Mouse (Mus musculus) embryo, embryonic 11 days (tissue): ENCODE measurements at regions not wholly inside any gene's neighbourhood (a gene's known extent, or its start where the extent isn't known, plus 50 kb on each side); places are given as distances from the start of the nearest gene placed in this dataset.
A peak's percentile ranks its signal among the peaks of the same experiment; 100 is the strongest.

ENCODE experiments used
- DNase-seq: peaks from one replicate; pipeline ENCODE4 v3.0.0-alpha.2; 2015

DNA sequence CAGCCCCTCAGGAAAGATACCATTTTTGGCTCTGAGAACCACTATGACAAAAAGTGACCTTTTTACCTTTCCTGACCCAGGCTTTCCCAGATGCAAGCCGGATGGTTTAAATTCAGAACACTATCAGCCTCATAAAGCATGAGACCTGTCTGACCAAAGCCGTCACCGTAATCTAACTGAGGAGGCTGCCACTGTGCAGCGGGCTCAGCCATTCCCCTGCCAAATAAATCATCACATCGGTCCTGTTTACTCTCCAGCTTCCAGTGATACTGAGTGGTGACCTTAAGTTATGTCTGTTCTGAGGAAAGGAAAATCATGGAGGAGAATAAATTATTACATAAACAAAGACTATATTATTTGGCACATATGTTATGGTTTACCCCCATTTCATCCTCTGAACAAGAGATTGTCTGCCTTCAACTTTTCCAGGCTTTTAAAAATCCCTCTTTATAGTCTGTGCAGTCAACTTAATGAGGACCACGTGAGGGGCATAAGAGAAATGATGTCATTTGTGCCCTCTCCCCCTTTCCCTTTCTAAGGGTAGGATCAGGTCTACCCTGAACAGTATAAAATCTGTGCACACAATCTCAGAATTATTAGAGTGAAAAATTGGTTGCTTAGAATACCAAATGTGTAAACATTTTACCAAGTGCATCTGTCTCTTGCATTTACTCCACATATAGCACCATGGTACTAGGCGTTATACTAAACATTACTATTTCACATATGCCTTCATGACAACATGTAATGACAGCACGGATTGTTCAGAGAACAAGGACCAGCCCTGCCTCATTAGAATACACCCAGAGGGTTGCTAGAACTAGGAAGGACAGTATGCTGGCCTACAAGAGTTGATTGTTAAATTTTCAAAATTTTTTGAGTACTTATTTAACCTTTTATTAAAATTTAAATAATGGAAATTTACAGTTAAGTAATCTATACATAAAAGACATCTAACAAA, 401.9 kb upstream of the Xrcc4 start:
- peak; percentile 56 for DNase-seq

DNA sequence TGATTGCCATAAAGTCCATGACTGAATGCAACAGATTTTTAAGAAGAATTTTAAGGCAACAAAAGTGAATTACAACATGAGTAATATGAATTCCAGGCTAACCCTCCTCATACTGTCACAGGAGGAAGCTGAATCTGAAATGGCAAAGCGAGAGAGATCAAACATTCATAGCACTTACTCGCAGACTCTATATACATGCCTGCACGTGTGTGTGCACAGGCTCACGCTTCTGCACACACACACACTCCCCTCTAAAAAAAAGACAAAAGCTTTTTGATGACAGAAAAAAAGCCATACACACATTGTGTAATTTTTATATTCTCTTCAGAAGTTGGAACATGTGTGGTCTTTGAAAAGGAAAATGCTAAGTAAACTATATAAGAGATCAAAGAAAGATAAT, 391.1 kb upstream of the Xrcc4 start:
- DNase-seq = no peak

DNA sequence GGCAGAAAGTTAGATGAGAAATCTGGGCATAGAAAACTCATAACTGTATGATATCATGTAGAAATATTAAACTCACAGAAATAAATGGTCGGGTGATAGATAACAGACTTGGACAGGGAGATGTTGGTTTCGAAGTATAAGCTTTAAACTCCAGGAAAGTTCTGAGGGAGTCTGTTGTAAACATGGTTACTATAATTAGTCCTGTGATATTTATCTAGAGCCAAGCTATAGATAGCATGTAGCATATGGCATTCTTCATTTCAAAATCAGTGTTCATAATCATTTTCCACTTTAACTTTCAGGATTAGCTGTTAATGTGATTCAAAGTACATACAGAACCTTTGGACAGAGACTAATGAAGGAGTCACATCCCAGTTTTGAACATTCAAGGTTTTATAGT, 387.5 kb upstream of the Xrcc4 start:
- no peak for DNase-seq

- no peak for DNase-seq
Measured at GRCm38 (mm10) chr13:90474507-90474906, 385.1 kb upstream of the Xrcc4 start.

- DNase-seq = no peak
Measured at GRCm38 (mm10) chr13:90474053-90474452, 384.6 kb upstream of the Xrcc4 start.

- DNase-seq = no peak
Measured at GRCm38 (mm10) chr13:90473041-90473825, 383.8 kb upstream of the Xrcc4 start.

DNA sequence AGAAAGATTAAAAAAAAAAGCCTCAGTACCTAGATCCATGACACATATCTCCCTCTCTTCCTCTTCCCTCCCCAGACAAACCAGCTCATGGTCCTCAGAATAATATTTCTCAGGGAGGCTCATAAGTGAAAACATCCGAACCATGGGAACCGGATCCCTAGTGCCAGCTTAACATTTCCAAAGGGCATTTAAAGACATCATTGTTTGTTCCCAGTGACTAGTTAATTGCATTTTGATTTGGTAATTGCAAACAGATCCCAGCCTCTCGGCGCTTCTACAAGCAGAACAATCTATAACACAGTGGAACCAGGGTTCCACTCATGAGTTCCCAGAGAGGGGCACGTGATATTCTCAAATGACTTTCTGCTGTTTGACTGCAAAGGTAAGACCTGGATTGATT, 376.7 kb upstream of the Xrcc4 start:
- DNase-seq = peak; percentile 53

- no peak for DNase-seq
Measured at GRCm38 (mm10) chr13:90464051-90464450, 374.6 kb upstream of the Xrcc4 start.

- DNase-seq = no peak
Measured at GRCm38 (mm10) chr13:90463381-90463780, 374.0 kb upstream of the Xrcc4 start.

DNA sequence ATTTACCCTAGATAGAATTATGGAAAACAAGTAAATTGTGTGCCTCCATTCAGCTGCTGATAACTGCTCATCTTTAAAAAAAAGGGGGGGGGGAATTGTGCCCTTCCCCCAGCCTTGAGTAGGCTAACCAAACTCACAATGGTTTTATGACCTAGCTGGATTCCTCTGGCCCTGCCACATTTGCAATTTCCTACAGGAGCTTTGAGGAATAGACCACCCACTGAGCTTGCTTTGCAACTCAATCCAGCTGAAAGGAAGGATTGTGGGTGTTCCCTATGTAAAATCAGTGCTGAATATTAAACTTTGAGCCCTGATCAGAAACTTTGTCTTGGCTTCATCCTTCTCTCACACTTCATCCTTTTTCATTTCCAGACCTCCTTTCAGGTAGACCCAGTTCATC, 365.2 kb upstream of the Xrcc4 start:
- DNase-seq = no peak

DNA sequence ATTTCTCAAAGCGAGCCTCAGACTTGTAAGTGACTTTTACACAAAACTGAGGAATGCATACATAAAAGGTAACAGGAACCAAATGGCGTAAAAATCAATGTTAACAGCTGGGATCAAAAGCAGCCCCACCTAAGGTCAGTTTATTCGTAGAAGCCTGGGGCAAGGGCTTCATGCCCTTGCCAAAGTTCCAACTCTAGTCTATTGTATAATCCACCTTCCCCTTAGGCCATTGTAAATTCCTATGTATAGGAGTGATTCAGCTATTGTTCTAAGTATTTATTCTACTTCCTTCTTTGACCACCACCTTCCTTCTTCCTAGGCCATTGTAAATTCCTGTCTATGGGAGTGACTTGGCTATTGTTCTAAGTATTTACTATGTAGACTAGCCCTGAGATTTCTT, 337.5 kb upstream of the Xrcc4 start:
- DNase-seq = no peak

DNA sequence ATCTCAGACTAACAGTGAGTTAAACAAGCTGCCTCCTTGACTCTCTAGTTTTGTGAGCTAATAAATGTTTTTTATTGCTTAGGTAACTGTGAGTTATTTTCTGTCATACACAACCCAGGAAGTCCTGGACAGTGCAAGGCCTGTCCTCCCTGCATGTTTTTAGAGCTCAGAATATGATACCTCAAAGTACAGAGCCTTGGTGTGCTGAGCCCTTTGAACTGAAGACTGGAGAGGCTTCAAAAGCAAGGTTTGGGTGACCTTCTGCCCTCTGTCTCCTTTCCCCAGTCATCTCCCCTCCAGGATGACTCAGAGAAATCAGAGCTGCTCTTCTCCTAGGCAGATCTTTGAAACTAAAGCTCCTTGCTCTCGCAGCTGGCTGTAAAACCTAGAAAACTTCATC, 336.0 kb upstream of the Xrcc4 start:
- DNase-seq = peak; percentile 26

GRCm38 (mm10) chr13:90424541-90424940, 335.1 kb upstream of the Xrcc4 start:
- no peak for DNase-seq

DNA sequence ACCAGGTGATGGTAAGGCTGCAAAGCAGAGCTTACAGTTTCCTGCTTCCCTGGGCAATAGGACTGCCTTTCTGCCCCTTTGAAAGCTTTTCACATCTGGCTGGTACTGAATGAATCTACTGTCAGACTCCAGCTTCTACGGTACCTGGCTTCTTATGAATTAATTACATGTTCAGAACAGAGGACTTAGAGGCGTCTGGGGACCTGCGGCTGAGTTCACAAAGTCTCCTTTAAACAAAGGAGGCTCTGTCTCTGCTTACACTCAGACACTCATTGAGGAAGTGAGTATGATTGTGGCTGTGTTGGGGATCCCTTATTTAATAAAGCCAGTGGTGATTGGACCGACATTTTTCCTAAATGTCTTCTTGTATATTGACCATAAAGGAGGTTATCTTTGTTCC, 331.6 kb upstream of the Xrcc4 start:
- DNase-seq = peak; percentile 53

DNA sequence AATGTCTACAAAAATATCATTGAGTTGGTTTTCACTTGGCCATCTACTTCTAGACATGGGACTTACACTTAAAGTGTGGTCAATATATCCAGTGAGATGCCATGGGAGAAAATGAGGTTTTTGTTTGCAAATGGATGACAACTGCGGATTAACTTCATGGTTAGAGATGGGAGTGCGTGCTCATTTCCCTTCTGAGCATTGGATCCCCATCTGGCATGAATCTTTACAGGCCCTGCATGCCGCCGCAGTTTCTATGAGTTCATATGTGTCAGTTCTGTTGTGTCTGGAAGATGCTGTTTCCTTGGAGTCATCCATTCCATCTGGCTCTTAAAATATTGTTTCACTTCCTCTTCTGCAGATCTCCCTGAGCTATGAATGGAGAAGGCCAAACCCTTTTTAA, 315.0 kb upstream of the Xrcc4 start:
- no peak for DNase-seq

DNA sequence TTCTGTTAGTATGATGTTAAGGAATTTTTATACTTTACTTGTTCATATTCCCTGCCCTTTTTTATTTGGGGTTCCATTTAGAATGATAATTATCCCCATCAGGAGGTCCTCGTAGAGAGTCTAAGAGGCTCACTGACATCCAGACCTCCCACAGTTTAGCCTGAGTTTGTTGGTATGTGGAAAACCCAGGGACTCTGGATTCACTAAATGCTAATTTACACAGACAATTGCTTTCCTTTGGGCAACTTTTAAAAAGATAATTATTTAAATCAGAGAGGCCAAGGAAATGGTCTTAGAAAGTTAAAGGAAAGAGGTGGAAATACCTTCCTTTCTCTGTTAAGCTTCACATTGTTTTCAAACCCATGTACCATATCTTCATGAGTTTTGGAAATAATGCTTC, 312.7 kb upstream of the Xrcc4 start:
- no peak for DNase-seq

GRCm38 (mm10) chr13:90401496-90401895, 312.1 kb upstream of the Xrcc4 start:
- no peak for DNase-seq

DNA sequence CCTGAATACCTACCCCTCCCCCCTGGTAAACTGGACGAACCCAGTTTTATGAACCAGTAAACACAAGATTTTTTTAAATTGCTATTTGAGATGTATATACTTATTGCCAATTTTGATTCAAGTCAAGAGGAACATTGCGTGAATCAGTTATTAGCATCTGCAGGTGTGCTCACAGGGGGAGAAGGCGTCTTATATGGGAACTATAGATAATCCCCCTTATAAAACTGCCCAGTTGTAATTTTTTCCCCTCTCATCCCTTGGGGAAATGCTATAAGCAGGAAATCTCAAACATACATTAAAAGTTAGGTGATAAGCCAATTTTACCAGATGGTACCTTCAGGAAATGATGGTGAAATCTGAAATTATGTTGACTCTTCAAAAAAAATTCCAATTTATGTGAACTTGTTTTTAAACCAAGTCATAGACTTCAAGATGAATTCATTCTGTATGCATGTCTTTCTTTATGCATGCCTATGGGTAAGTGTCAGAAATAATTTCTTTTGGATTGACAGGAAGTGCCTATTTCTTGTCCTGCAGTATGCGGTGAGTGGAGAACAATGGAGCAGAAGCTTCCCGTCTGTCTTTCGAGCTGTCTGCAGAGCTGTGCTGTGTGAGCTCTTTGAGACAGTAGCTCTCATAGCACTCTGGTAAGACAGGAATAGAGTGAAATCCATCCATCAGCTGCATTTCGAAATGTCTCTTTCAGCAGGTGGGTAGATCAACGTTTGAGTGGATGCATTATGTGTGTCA, 306.0 kb upstream of the Xrcc4 start:
- DNase-seq = no peak

DNA sequence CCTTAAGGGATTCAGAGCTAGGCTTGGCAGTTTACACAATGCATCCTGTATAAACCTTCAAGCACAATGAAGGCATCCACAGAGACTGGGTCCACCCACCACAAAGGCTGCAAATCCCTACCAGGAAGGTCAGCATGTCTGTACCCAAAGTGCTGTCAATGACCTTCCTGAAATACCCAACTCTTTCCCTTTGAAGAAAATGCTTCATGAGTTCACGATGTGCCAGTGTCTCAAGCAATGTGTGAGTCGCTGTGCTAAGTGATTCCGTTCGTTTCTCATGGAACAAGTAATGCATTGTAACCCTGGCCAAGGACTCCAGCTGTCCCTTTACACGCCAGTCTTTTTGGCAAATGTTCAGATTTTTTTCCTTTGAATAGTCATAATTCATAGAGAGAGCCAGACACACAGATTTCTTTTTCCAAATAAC, 305.4 kb upstream of the Xrcc4 start:
- peak; percentile 21 for DNase-seq

GRCm38 (mm10) chr13:90392415-90392814, 303.0 kb upstream of the Xrcc4 start:
- DNase-seq = no peak

- no peak for DNase-seq
Measured at GRCm38 (mm10) chr13:90376619-90377018, 287.2 kb upstream of the Xrcc4 start.

- DNase-seq = no peak
Measured at GRCm38 (mm10) chr13:90376207-90376606, 286.8 kb upstream of the Xrcc4 start.
